8 mouse cellular contexts compared by ENCODE assay signal in the genomic region with DNA sequence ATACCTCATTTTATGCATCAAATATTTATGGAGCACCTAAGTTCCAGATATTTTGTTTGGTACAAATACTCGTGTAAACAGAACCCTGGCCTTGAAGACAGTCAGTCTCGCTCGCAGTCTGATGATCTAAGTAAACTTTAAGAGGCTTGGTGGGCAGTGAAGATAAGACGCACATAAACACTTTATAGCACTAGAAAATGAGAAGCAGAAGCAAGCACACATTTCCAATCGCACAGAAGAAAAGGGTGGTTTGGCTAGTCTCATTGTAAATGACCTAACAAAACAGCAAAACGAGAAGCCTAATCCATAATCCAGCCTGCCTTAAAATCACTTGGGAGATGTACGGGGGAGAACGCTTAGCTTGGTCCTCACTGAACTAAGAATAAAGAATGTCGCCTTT. TPM values are rescaled to one million over a fixed set of nuclear protein-coding genes. Genes with fewer than 3 reads are reported as not detected.
DNase-seq lines count a peak whose midpoint lies in the region; ATAC-seq and TF ChIP-seq lines count a peak whose summit lies in the region.

No protein-coding gene starts in this region.

- peak overlapping the region; percentile 64 for H3K4me2 ChIP-seq in heart, embryonic 14.5 days (ENCODE audit: low read length)
- H3K4me2 ChIP-seq in forebrain, embryonic 16.5 days (ENCODE audit: low read length), result peak overlapping the region; percentile 63
- peak overlapping the region; percentile 81 for H3K4me2 ChIP-seq in liver, postnatal 0 days (ENCODE audit: low read depth, low read length)

- peak overlapping the region; percentile 81 to 98 for H3K27ac ChIP-seq in heart, embryonic 14.5 days (replicated peaks in 1 of 2; ENCODE audit: control insufficient read depth in 1 of 2, insufficient read depth in 1 of 2, low read depth in 2 of 2, low read length in 2 of 2)
- H3K27ac ChIP-seq in forebrain, embryonic 16.5 days (ENCODE audit: low read length), result peak overlapping the region; percentile 100
- H3K27ac ChIP-seq in liver, postnatal 0 days (ENCODE audit: low read depth), result peak overlapping the region; percentile 98; the same call in 1 of the 2 replicates

- H3K4me1 ChIP-seq in heart, embryonic 14.5 days (ENCODE audit: control insufficient read depth in 2 of 2, insufficient read depth in 2 of 2, low read length in 2 of 2), result peaks cover 3 to 12% of the 10 kb centered on the region in 2 experiments
- peaks cover 29% of the 10 kb centered on the region for H3K4me1 ChIP-seq in G1E (ENCODE audit: insufficient read depth, low read depth, low read length)
- peaks cover 22% of the 10 kb centered on the region for H3K4me1 ChIP-seq in forebrain, embryonic 16.5 days (replicated peaks; ENCODE audit: control insufficient read depth, insufficient read depth, low read length)
- H3K4me1 ChIP-seq in liver, postnatal 0 days (ENCODE audit: insufficient read depth), result peaks cover 9% of the 10 kb centered on the region

- H3K4me3 ChIP-seq in heart, embryonic 14.5 days (ENCODE audit: control insufficient read depth in 1 of 2, insufficient read depth in 1 of 2, low read depth in 1 of 2, low read length in 2 of 2), result peak overlapping the region; percentile 55 to 75
- peak overlapping the region; percentile 83 for H3K4me3 ChIP-seq in G1E (ENCODE audit: low read depth, low read length)
- peak overlapping the region; percentile 79 for H3K4me3 ChIP-seq in forebrain, embryonic 16.5 days (replicated peaks; ENCODE audit: low read length)
- peak overlapping the region; percentile 84 for H3K4me3 ChIP-seq in liver, postnatal 0 days (ENCODE audit: low read depth, low read length)

- no peaks in the 10 kb centered on the region for H3K27me3 ChIP-seq in heart, embryonic 14.5 days (ENCODE audit: control insufficient read depth, insufficient read depth, low read length)
- H3K27me3 ChIP-seq in G1E (ENCODE audit: insufficient read depth, low read length), result no peaks in the 10 kb centered on the region
- H3K27me3 ChIP-seq in forebrain, embryonic 16.5 days (replicated peaks; ENCODE audit: control insufficient read depth, insufficient read depth, low read length), result no peaks in the 10 kb centered on the region
- no peaks in the 10 kb centered on the region for H3K27me3 ChIP-seq in liver, postnatal 0 days (ENCODE audit: insufficient read depth, low read length)

- 42% methylated on average over 9 of the region's 9 CpGs for WGBS in heart, embryonic 14.5 days
- 44% methylated on average over 9 of the region's 9 CpGs for WGBS in forebrain, embryonic 16.5 days
- 26% methylated on average over 9 of the region's 9 CpGs for WGBS in liver, postnatal 0 days (ENCODE audit: insufficient replicate concordance)

- no peak for TF ChIP-seq EP300 in liver, postnatal 0 days (IDR thresholded peaks at IDR 0.05; ENCODE audit: low read depth)

- no peak for DNase-seq in heart, postnatal 4 days
- no peak for DNase-seq in G1E (ENCODE audit: low spot score)
- DNase-seq in liver, postnatal 0 days, result no peak
- no peak for DNase-seq in right cerebral cortex, postnatal 4 days

- peaks cover 20% of the 10 kb centered on the region for H3K36me3 ChIP-seq in heart, embryonic 14.5 days (ENCODE audit: control insufficient read depth, insufficient read depth, low read length)
- H3K36me3 ChIP-seq in G1E (replicated peaks), result peaks cover 16% of the 10 kb centered on the region
- H3K36me3 ChIP-seq in forebrain, embryonic 16.5 days (ENCODE audit: control insufficient read depth, insufficient read depth), result no peaks in the 10 kb centered on the region
- H3K36me3 ChIP-seq in liver, postnatal 0 days (replicated peaks; ENCODE audit: insufficient read depth, low read length), result peaks cover 13% of the 10 kb centered on the region

- no peaks in the 10 kb centered on the region for H3K9me3 ChIP-seq in heart, embryonic 14.5 days (ENCODE audit: control insufficient read depth, low read length)
- H3K9me3 ChIP-seq in G1E (replicated peaks), result no peaks in the 10 kb centered on the region
- no peaks in the 10 kb centered on the region for H3K9me3 ChIP-seq in forebrain, embryonic 16.5 days (ENCODE audit: control insufficient read depth, low read length)
- H3K9me3 ChIP-seq in liver, postnatal 0 days (ENCODE audit: low read length), result no peaks in the 10 kb centered on the region

- H3K9ac ChIP-seq in heart, embryonic 14.5 days (ENCODE audit: low read length), result peak overlapping the region; percentile 66
- peak overlapping the region; percentile 86 for H3K9ac ChIP-seq in forebrain, embryonic 16.5 days (replicated peaks; ENCODE audit: low read depth, low read length)
- H3K9ac ChIP-seq in liver, postnatal 0 days (replicated peaks), result peak overlapping the region; percentile 91

- ATAC-seq in heart, embryonic 14.5 days (ENCODE audit: insufficient number of reproducible peaks, insufficient read depth, low FRiP score, low read depth), result no peak
- no peak for ATAC-seq in G1E (ENCODE audit: extremely low read depth, insufficient number of reproducible peaks, low FRiP score, poor library complexity, severe bottlenecking)
- ATAC-seq in forebrain, embryonic 16.5 days, result no peak
- no peak for ATAC-seq in liver, postnatal 0 days
- ATAC-seq in megakaryocyte progenitor cell, adult 5-6 weeks (replicated peaks; ENCODE audit: poor library complexity), result no peak
- ATAC-seq in inflammation-experienced regulatory T-cells, adult 6 months, result no peak

- no peak for TF ChIP-seq CTCF in G1E (IDR thresholded peaks at IDR 0.05; ENCODE audit: low read depth, low read length)
- TF ChIP-seq CTCF in liver, postnatal 0 days (IDR thresholded peaks at IDR 0.05; ENCODE audit: low read depth), result no peak

RNA-seq across cellular contexts. Expression of a gene that starts 0.4 kb away (rescaled TPM):
- polyA plus RNA-seq in heart, embryonic 14.5 days (2014; fragmentation: Nextera tagmentation; extraction: Ambion mirVana), result 226 and 231 TPM in 2 replicates
- total RNA-seq in heart, postnatal 4 days (2021), result 100 to 1,000 TPM; 119 to 127 TPM
- 96.8 and 106 TPM in 2 replicates for total RNA-seq in G1E (2014; fragmentation: Nextera tagmentation)
- 416 and 492 TPM in 2 replicates for total RNA-seq in G1E (2017)
- polyA plus RNA-seq in G1E (2012), result 10.6 and 14.2 TPM in 2 replicates
- polyA plus RNA-seq in forebrain, embryonic 16.5 days (2015; fragmentation: Nextera tagmentation; extraction: Ambion mirVana), result 285 and 300 TPM in 2 replicates
- polyA plus RNA-seq in liver, postnatal 0 days (2015; fragmentation: Nextera tagmentation; extraction: Ambion mirVana), result 86.1 and 101 TPM in 2 replicates
- total RNA-seq in megakaryocyte progenitor cell, adult 5-6 weeks (2015), result 207 and 221 TPM in 2 replicates
- 388 and 505 TPM in 2 replicates for total RNA-seq in megakaryocyte progenitor cell, adult 5-6 weeks (2017)
- 100 to 1,000 TPM; 171 to 196 (median 176) TPM for polyA plus RNA-seq in inflammation-experienced regulatory T-cells, adult 6 months (2017; shearing (Covaris generic))
